Mouse (Mus musculus): ENCODE results near the gene Tmem132b. TPM values are rescaled to one million over a fixed set of nuclear protein-coding genes. Genes with fewer than 3 reads are reported as not detected.

Gene Tmem132b
- polyA plus RNA-seq, 1 experiment from 2014 or later, result 0.14 TPM

DNA sequence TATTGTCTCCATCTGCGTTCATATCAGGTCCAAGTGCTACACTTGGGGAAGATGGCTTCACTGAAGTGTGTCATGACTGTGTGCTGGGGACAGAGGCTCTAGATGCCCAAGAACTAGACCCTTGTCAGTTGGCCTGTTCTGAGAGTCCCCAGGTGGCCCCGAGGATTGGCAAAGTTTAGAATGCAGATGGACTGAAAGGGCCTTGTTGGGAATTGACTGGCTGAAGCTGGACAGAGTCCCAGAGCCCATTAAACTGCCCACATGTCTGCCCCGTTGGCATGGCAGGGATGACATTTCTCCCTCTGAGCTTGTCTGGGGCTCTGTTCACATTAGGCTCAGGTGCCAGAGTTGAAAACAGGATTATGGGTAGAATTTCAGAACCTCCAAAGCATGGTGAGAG is 167.8 kb downstream of the Tmem132b start:
- no peak overlapping the region for H3K9ac ChIP-seq
- no peak overlapping the region for H3K4me3 ChIP-seq
- H3K36me3 ChIP-seq, result no peaks in the 10 kb centered on the region
- no peaks in the 10 kb centered on the region for H3K27me3 ChIP-seq
- H3K9me3 ChIP-seq, result no peaks in the 10 kb centered on the region
- WGBS, result 75% methylated on average over 3 of the region's 3 CpGs
- no peak for ATAC-seq (ENCODE audit: low FRiP score, low read depth)
- no peaks in the 10 kb centered on the region for H3K4me1 ChIP-seq
- no peak overlapping the region for H3K4me2 ChIP-seq (replicated peaks)
- H3K27ac ChIP-seq, result no peak overlapping the region

DNA sequence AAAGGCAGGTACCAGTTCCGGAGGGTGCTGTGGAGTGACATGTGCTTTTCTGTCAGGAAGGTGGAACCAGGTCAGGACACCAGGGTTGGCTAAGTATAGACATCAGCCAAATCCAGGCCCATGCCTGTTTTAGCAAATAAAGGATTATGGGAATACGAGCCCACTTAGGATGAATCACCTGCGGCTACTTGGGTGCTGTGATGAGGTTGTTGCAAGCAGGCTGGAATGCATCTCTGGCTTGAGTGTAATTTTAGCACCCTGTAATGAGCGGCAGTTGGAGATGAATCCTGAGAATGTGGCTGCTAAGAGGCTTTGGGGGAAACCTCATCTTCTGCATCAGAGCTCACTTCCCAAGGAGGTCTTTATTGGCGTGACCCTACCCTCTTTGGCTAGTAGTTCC is 168.7 kb downstream of the Tmem132b start:
- H3K36me3 ChIP-seq, result no peaks in the 10 kb centered on the region
- H3K27me3 ChIP-seq, result no peaks in the 10 kb centered on the region
- H3K4me3 ChIP-seq, result no peak overlapping the region
- no peak for ATAC-seq (ENCODE audit: low FRiP score, low read depth)
- H3K9ac ChIP-seq, result no peak overlapping the region
- no peak overlapping the region for H3K27ac ChIP-seq
- WGBS, result 81% methylated on average over 5 of the region's 5 CpGs
- no peaks in the 10 kb centered on the region for H3K4me1 ChIP-seq
- no peaks in the 10 kb centered on the region for H3K9me3 ChIP-seq
- H3K4me2 ChIP-seq (replicated peaks), result no peak overlapping the region

DNA sequence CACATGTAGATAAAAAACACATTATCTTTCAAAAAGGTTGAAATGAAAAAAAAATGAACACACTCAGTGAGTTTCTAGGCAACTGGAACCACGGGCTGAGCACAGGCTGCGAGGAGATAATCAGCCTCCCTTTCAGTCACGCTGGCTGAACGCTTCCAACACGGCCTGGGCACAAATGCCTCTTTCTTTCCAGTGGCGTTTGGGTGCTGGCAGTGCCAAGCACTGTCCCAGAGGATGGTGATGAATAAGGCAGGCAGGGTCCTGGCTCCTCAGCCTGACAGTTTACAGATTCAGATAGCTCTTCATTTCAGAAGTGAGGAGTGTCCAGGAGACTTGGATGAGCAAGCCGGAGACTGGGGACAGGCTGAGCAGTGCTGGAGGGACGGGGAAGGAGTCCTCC is 173.8 kb downstream of the Tmem132b start:
- 78% methylated on average over 8 of the region's 8 CpGs for WGBS
- Histone ChIP-seq H3K27ac (no peak overlapping the region), H3K9me3 (no peaks in the 10 kb centered on the region), H3K4me1 (no peaks in the 10 kb centered on the region), H3K4me3 (no peak overlapping the region), H3K9ac (no peak overlapping the region), H3K36me3 (no peaks in the 10 kb centered on the region), H3K27me3 (no peaks in the 10 kb centered on the region), H3K4me2 (replicated peaks) (no peak overlapping the region)
- ATAC-seq (ENCODE audit: low FRiP score, low read depth), result no peak

DNA sequence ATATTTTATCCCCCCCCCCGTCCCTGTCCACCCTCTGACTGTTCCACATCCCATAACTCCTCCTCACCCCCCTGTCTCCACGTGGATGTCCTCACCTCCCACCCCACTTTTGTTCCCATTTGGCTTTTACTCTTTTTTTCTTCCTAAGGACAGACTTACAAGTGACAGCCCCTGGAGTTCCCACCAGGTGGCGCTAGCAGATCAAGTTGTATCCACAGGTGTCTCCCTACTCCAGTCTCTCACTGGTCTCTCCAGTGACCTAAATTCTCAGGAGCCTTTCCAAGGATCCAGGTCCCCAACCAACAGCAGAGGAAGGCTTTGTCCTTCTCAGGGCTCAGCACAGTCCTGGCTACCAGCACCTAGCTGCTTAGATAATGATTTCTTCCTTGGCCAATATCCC is 177.6 kb downstream of the Tmem132b start:
- Histone ChIP-seq H3K27ac (no peak overlapping the region), H3K4me3 (no peak overlapping the region), H3K9me3 (peaks cover 3% of the 10 kb centered on the region), H3K9ac (no peak overlapping the region), H3K27me3 (no peaks in the 10 kb centered on the region), H3K4me2 (replicated peaks) (no peak overlapping the region), H3K4me1 (no peaks in the 10 kb centered on the region), H3K36me3 (no peaks in the 10 kb centered on the region)
- no peak for ATAC-seq (ENCODE audit: low FRiP score, low read depth)
- 5% methylated on average over 3 of the region's 3 CpGs for WGBS

DNA sequence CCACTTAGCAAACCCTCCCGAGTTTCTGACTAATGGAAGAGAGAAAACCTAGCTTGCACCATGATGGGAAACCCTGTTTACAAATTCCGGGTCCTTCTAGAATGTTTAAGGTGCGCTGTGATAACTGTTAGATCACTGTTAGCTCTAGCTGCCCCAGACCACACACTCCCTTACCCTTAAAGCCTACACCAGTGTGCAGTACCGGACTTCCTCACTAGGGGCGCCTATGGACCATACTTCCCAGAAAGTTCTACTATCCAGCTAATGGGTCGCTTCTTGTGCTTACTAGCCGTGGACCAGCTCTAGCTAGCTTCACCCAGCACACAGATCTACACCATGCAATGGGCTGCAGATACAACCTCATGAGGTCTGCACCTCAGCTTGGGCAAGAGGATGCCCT is 195.2 kb downstream of the Tmem132b start:
- no peak overlapping the region for H3K27ac ChIP-seq
- H3K9me3 ChIP-seq, result peaks cover 25% of the 10 kb centered on the region; the same call in 1 of the 2 replicates
- no peak for ATAC-seq (ENCODE audit: low FRiP score, low read depth)
- no peak overlapping the region for H3K9ac ChIP-seq
- no peak overlapping the region for H3K4me2 ChIP-seq (replicated peaks)
- no peaks in the 10 kb centered on the region for H3K36me3 ChIP-seq
- WGBS, result 82% methylated on average over 7 of the region's 7 CpGs
- no peaks in the 10 kb centered on the region for H3K4me1 ChIP-seq
- H3K27me3 ChIP-seq, result no peaks in the 10 kb centered on the region
- no peak overlapping the region for H3K4me3 ChIP-seq

DNA sequence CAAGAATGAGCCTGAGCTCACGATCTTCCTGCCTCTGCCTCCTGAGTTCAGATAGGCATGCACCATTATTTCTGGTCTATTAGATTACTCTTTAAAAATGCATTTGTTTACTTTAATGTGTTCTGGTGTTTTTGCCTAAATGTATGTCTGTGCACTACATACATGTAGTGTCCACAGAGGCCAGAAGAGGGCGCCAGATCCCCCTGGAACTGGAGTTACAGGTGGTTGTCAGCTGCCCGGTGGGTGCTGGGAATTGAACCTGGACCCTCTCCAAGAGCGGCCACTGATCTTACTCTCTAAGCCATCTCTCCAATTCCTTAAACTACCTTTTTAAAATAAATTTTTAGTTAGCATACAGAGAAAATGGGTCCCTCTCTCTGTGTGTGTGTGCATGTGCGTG is 195.9 kb downstream of the Tmem132b start:
- Histone ChIP-seq H3K9me3 (peaks cover 25% of the 10 kb centered on the region; the same call in 1 of the 2 replicates), H3K27me3 (no peaks in the 10 kb centered on the region), H3K36me3 (no peaks in the 10 kb centered on the region), H3K4me2 (replicated peaks) (no peak overlapping the region), H3K9ac (no peak overlapping the region), H3K27ac (no peak overlapping the region), H3K4me3 (no peak overlapping the region), H3K4me1 (no peaks in the 10 kb centered on the region)
- no peak for ATAC-seq (ENCODE audit: low FRiP score, low read depth)
- WGBS, result 80% methylated on average over 5 of the region's 5 CpGs

DNA sequence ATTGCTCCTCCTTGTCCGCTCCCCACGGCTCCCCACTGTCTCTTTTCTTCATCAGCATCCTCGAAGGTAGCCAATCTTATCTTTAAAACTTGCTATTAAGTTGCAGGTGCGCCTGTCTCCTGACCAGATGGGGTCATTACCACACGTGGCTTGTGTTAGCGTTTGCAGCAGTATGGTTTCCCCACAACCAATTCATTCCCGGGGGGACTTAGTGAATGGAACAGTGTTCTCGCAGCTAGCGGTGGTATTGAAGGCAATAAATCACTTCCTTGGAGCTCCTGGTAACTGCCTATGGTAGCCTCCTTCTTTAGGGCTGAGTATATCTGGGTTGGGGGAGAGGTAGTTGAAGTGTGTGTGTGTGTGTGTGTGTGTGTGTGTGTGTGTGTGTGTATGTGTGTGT is 196.4 kb downstream of the Tmem132b start:
- Histone ChIP-seq H3K9me3 (peaks cover 25% of the 10 kb centered on the region; the same call in 1 of the 2 replicates), H3K4me3 (no peak overlapping the region), H3K36me3 (no peaks in the 10 kb centered on the region), H3K4me1 (no peaks in the 10 kb centered on the region), H3K27ac (no peak overlapping the region), H3K27me3 (no peaks in the 10 kb centered on the region), H3K4me2 (replicated peaks) (no peak overlapping the region), H3K9ac (no peak overlapping the region)
- WGBS, result 74% methylated on average over 9 of the region's 9 CpGs
- ATAC-seq (ENCODE audit: low FRiP score, low read depth), result no peak

DNA sequence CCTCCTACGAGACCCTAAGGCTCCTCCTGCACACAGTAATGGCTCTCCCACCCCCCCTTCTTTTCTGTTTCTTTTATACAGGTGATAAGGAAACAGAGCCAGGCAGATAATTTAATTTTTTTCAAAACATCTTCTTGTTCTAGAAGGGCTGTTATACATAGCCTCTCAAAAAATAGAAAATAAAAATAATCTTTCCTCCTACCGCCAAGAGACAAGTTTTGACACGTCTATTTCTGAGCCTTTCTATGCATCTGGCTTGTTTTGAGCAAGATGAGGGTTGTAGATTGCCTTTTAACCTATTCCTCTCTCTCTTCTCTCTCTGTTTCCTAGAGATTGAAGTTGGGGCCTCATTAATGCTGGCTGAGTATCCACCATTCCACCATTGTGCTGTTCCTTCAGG is 196.9 kb downstream of the Tmem132b start:
- no peak overlapping the region for H3K4me2 ChIP-seq (replicated peaks)
- no peak for ATAC-seq (ENCODE audit: low FRiP score, low read depth)
- no peaks in the 10 kb centered on the region for H3K4me1 ChIP-seq
- H3K27ac ChIP-seq, result no peak overlapping the region
- peaks cover 28% of the 10 kb centered on the region; the same call in 1 of the 2 replicates for H3K9me3 ChIP-seq
- no peaks in the 10 kb centered on the region for H3K27me3 ChIP-seq
- 78% methylated on average over 3 of the region's 3 CpGs for WGBS
- H3K36me3 ChIP-seq, result no peaks in the 10 kb centered on the region
- H3K4me3 ChIP-seq, result no peak overlapping the region
- no peak overlapping the region for H3K9ac ChIP-seq

DNA sequence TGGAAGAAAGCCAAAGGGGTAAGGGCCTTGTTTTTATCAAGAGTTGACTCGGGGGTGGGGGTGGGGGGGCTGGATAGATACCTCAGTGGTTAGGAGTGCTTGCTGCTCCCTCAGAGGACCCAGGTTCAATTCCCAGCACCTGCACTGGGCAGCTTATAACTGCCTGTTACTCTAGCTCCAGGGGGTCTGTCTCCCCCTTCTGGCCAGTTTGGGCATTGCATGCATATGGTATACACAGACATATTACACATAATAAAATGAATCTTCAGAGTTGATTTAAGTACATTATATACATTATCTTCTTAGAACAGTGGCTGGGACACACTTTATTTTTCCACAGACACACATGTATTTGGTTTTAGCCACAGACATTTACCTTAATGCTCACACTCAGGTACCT is 202.2 kb downstream of the Tmem132b start:
- WGBS, result 76% methylated on average over 1 of the region's 1 CpGs
- H3K4me3 ChIP-seq, result no peak overlapping the region
- H3K27ac ChIP-seq, result no peak overlapping the region
- no peaks in the 10 kb centered on the region for H3K4me1 ChIP-seq
- H3K9ac ChIP-seq, result no peak overlapping the region
- no peak for ATAC-seq (ENCODE audit: low FRiP score, low read depth)
- H3K9me3 ChIP-seq, result peaks cover 12% of the 10 kb centered on the region; the same call in 1 of the 2 replicates
- no peaks in the 10 kb centered on the region for H3K36me3 ChIP-seq
- no peak overlapping the region for H3K4me2 ChIP-seq (replicated peaks)
- H3K27me3 ChIP-seq, result no peaks in the 10 kb centered on the region

DNA sequence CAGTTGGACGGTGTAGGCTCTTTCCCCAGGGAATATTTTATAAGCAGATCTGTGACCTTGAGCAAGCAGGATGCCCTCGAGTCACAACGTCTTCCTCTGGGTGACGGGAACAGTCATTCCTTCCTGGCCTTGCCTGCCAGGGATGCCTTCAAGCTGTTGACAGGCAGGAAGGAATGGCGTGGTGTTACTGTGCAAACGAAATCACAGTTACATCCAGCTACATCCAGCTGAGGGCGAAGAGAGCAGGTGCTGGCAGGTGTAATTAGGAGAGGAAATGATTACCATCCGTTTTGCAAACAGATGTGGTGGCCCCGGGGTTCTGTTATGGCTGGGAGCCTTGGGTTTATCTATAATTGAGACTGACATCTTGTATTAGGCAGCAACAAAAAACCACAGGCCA is 205.5 kb downstream of the Tmem132b start:
- H3K27ac ChIP-seq, result no peak overlapping the region
- H3K4me1 ChIP-seq, result no peaks in the 10 kb centered on the region
- H3K27me3 ChIP-seq, result no peaks in the 10 kb centered on the region
- H3K36me3 ChIP-seq, result no peaks in the 10 kb centered on the region
- H3K4me3 ChIP-seq, result no peak overlapping the region
- no peak overlapping the region for H3K9ac ChIP-seq
- 48% methylated on average over 9 of the region's 9 CpGs for WGBS
- H3K4me2 ChIP-seq (replicated peaks), result no peak overlapping the region
- ATAC-seq (ENCODE audit: low FRiP score, low read depth), result no peak
- peaks cover 10% of the 10 kb centered on the region; the same call in 1 of the 2 replicates for H3K9me3 ChIP-seq

DNA sequence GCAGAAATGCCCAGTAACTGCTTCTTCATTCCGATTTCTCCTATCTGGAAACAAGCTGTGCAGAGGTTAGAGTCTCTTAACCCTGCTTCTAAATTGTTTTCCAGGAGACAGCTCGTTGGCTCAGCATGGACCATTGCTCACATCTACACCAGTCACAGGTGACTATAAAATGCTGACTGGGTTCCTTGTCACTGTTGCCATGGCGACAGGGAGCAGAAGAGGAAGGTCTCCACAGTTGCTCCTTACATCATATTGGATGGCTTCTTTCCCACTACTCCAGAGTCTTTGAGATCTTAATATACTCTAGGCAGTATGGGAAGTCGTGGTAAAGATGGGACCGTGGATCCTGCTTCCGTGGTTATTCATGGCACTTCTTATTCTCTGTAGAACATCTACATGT is 211.9 kb downstream of the Tmem132b start:
- no peak overlapping the region for H3K27ac ChIP-seq
- ATAC-seq (ENCODE audit: low FRiP score, low read depth), result no peak
- WGBS, result 83% methylated on average over 6 of the region's 6 CpGs
- H3K9me3 ChIP-seq, result 0 out of 2 replicates have a peak, but pooled peaks cover 4% of the 10 kb centered on the region
- no peak overlapping the region for H3K9ac ChIP-seq
- H3K27me3 ChIP-seq, result no peaks in the 10 kb centered on the region
- H3K4me1 ChIP-seq, result no peaks in the 10 kb centered on the region
- no peak overlapping the region for H3K4me2 ChIP-seq (replicated peaks)
- no peak overlapping the region for H3K4me3 ChIP-seq
- no peaks in the 10 kb centered on the region for H3K36me3 ChIP-seq

DNA sequence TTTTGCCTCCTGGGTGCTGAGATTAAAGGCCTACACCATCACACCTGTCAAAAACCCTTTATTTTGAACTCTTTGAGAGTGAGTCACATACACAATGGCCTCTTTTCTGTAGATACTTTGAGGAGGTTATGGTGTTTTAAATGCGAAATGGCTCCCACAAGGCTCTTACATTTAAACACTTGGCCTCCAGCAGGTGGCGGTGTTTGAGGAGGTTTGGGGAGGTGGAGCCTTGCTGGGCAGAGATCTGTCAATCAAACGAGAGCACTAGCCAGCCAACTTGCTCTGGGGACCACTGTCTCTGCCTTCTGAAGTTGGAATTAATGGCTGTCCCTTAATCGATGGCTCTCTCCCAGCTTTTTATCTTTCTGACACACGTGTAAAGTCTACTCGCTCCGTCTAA is 214.2 kb downstream of the Tmem132b start:
- no peak overlapping the region for H3K27ac ChIP-seq
- ATAC-seq (ENCODE audit: low FRiP score, low read depth), result no peak
- no peak overlapping the region for H3K4me3 ChIP-seq
- H3K27me3 ChIP-seq, result no peaks in the 10 kb centered on the region
- WGBS, result 66% methylated on average over 7 of the region's 7 CpGs
- no peak overlapping the region for H3K4me2 ChIP-seq (replicated peaks)
- H3K36me3 ChIP-seq, result no peaks in the 10 kb centered on the region
- no peaks in the 10 kb centered on the region for H3K4me1 ChIP-seq
- H3K9ac ChIP-seq, result no peak overlapping the region
- peaks cover 3% of the 10 kb centered on the region; the same call in 1 of the 2 replicates for H3K9me3 ChIP-seq

DNA sequence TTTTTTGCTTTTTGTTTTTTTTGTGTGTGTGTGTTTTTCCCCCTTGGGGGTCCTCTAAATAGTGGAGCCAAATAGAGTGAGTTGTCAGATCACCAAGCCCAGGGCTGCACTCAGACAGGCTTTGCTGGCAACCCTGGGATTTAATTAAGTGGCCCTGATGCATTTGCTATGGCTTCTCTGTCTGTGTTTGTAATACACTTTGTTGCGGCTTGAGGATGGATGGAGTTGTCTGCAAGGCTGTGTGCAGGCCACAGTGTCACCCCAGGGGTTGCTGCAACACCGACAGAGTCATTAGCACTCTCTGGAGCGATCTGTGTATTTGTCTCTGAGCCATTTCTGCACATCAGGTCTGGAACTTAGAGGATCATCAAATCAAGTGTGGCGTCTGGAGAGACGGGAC is 219.9 kb downstream of the Tmem132b start:
- Histone ChIP-seq H3K4me3 (no peak overlapping the region), H3K27me3 (no peaks in the 10 kb centered on the region)

More for the DNA sequence above, 219.9 kb downstream of the Tmem132b start:
- Histone ChIP-seq H3K36me3 (no peaks in the 10 kb centered on the region), H3K9me3 (peaks cover 7% of the 10 kb centered on the region), H3K27ac (no peak overlapping the region), H3K4me2 (replicated peaks) (no peak overlapping the region), H3K4me1 (no peaks in the 10 kb centered on the region), H3K9ac (no peak overlapping the region)
- no peak for ATAC-seq (ENCODE audit: low FRiP score, low read depth)
- WGBS, result 62% methylated on average over 5 of the region's 5 CpGs
